Mouse (Mus musculus) brain, embryonic 18.5 days (tissue): ENCODE results near the gene Ankrd31.
A peak's percentile ranks its signal among the peaks of the same experiment; 100 is the strongest.
"Not testable (repeated sequence)": the region's sequence is repeated elsewhere in the genome, so short reads cannot be mapped to it uniquely, and the experiment has no call there.

Source experiments
- DNase-seq: peaks from one replicate; pipeline ENCODE4 v3.0.0-alpha.2; 2012; ENCODE audit warnings: low read depth, low spot score

The Ankrd31 gene

GRCm38 (mm10) chr13:96939680-96940079, 191.6 kb downstream of the Ankrd31 start:
- DNase-seq: no peak

GRCm38 (mm10) chr13:96941481-96941880, 193.4 kb downstream of the Ankrd31 start:
- DNase-seq: not testable (repeated sequence)

- DNase-seq: no peak
Observed at GRCm38 (mm10) chr13:96943571-96943970, 195.5 kb downstream of the Ankrd31 start.

GRCm38 (mm10) chr13:96945748-96946147, 197.7 kb downstream of the Ankrd31 start:
- no peak for DNase-seq

- DNase-seq: no peak
Observed at GRCm38 (mm10) chr13:96947722-96948121, 199.7 kb downstream of the Ankrd31 start.

- peak; percentile 36 for DNase-seq
Observed at GRCm38 (mm10) chr13:96951880-96952279, 203.8 kb downstream of the Ankrd31 start.

GRCm38 (mm10) chr13:96956466-96956865, 208.4 kb downstream of the Ankrd31 start:
- DNase-seq: no peak
